12 mouse cellular contexts compared by ENCODE assay signal in genomic region chr6:86210619-86211018, GRCm38 (mm10).
"Had no signal": no experiment of that assay in that cellular context is flagged by ENCODE, and none has a peak within 500 bp of the region (broad histone marks: within the 10 kb centered on the region; RNA-seq: fewer than 3 reads in every experiment).

No protein-coding gene starts in this region.

- H3K4me3 ChIP-seq: limb, embryonic 13.5 days; myocyte had no signal

- H3K36me3 ChIP-seq: limb, embryonic 13.5 days had no signal

- H3K27me3 ChIP-seq: limb, embryonic 13.5 days had no signal

- H3K9ac ChIP-seq: limb, embryonic 13.5 days; liver, embryonic 14.5 days had no signal

- H3K27ac ChIP-seq: limb, embryonic 13.5 days; liver, embryonic 14.5 days had no signal

- H3K9me3 ChIP-seq: limb, embryonic 13.5 days had no signal

- DNase-seq: kidney, adult 2 months; kidney, postnatal 36 days; left cerebral cortex, postnatal 4 days; lung, adult 18-20 months; retina, postnatal 1 day; right cerebral cortex, postnatal 4 days; spleen, adult 18-20 months; thymus, adult 2 months; thymus, postnatal 25 days had no signal
